Mouse (Mus musculus) induced T-regulatory cell, adult 2 months (primary cell): Measurements from ENCODE around the gene C130073F10Rik.
"Not testable (repeated sequence)": the region's sequence is repeated elsewhere in the genome, so short reads cannot be mapped to it uniquely, and the experiment has no call there.

Experiments used
- DNase-seq: peaks from one replicate; pipeline ENCODE4 v3.0.0-alpha.2; 2012; ENCODE audit warnings: low read depth

The C130073F10Rik gene

GRCm38 (mm10) chr4:101893656-101894420, at the start of gene C130073F10Rik:
Gene C130073F10Rik, minus strand, starts transcription at chr4:101893789.
- DNase-seq: no peak

GRCm38 (mm10) chr4:101940107-101940506, 46.5 kb upstream of the C130073F10Rik start, which contains the start of gene Gm12794:
Gene Gm12794, plus strand, starts transcription at chr4:101940407.
- DNase-seq: not testable (repeated sequence)

GRCm38 (mm10) chr4:101908821-101909220, 15.2 kb upstream of the C130073F10Rik start, which contains the start of gene Gm12800:
Gene Gm12800, plus strand, starts transcription at chr4:101909121.
- DNase-seq: not testable (repeated sequence)

- no peak for DNase-seq
These were observed 4.2 kb downstream of the C130073F10Rik start for GRCm38 (mm10) chr4:101889377-101889776.

GRCm38 (mm10) chr4:101883641-101884040, 9.9 kb downstream of the C130073F10Rik start:
- DNase-seq: no peak

- not testable (repeated sequence) for DNase-seq
These were observed 17.9 kb downstream of the C130073F10Rik start for GRCm38 (mm10) chr4:101875687-101876086.

GRCm38 (mm10) chr4:101872031-101872430, 21.6 kb downstream of the C130073F10Rik start:
- not testable (repeated sequence) for DNase-seq

- DNase-seq: no peak
These were observed 31.3 kb downstream of the C130073F10Rik start for GRCm38 (mm10) chr4:101862289-101862688.

GRCm38 (mm10) chr4:101860873-101861272, 32.7 kb downstream of the C130073F10Rik start:
- peak; percentile 13 for DNase-seq

- DNase-seq: no peak
These were observed 42.7 kb downstream of the C130073F10Rik start for GRCm38 (mm10) chr4:101850908-101851307.

- DNase-seq: not testable (repeated sequence)
These were observed 49.7 kb downstream of the C130073F10Rik start, which contains the start of gene B020004J07Rik for GRCm38 (mm10) chr4:101843923-101844322. Gene B020004J07Rik, minus strand, starts transcription at chr4:101844023.
